Mouse (Mus musculus): ENCODE data around the gene Dleu7. TPM values are rescaled to one million over a fixed set of nuclear protein-coding genes. Genes with fewer than 3 reads are reported as not detected.

The Dleu7 gene
- polyA plus RNA-seq, 1 experiment from 2014 or later, result 0.38 TPM

GRCm38 (mm10) chr14:62227101-62227500 lies 65.7 kb downstream of the Dleu7 start:
- WGBS, result 76% methylated on average over 5 of the region's 5 CpGs
- Histone ChIP-seq H3K9ac (replicated peaks; ENCODE audit: low read depth) (no peak overlapping the region), H3K36me3 (ENCODE audit: insufficient read depth, low read length) (no peaks in the 10 kb centered on the region), H3K4me1 (ENCODE audit: insufficient read depth, low read depth, low read length) (no peaks in the 10 kb centered on the region), H3K4me2 (replicated peaks; ENCODE audit: low read depth, low read length) (no peak overlapping the region), H3K27ac (ENCODE audit: low read length) (no peak overlapping the region), H3K27me3 (replicated peaks; ENCODE audit: insufficient read depth, low read length) (no peaks in the 10 kb centered on the region), H3K4me3 (ENCODE audit: low read depth, low read length) (no peak overlapping the region), H3K9me3 (ENCODE audit: low read length) (no peaks in the 10 kb centered on the region)
- no peak for TF ChIP-seq CTCF (IDR thresholded peaks at IDR 0.05)
- TF ChIP-seq EP300 (IDR thresholded peaks at IDR 0.05), result no peak
- ATAC-seq (no peak), DNase-seq (ENCODE audit: low spot score) (no peak)

DNA sequence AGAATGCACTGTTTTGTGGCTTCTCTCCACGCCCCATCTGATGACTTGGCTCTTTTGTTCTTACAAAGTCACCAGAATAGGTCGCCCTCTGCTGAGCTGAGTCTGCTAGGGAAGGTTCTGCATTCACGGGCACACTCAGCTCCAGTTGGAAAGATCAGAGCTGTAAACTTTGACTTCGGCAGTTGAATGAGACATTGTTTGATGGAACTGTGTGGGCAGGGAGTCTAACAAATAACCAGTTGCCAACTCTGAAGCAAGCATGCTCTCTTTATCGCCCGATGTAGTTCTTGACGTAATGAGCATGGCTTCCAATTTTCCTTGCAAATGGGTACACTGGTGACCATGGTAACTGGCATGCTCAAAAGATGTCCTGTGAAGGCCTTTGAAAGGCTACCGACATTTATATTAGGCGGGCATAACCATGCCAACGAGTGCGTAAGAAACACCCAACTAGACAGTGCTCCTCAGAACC lies 66.2 kb downstream of the Dleu7 start:
- peak; percentile 26 for DNase-seq (ENCODE audit: low spot score)
- ATAC-seq, result peak; percentile 37
- no peak for TF ChIP-seq EP300 (IDR thresholded peaks at IDR 0.05)
- peak; percentile 57 for TF ChIP-seq CTCF (IDR thresholded peaks at IDR 0.05)

More for the DNA sequence above, 66.2 kb downstream of the Dleu7 start:
- Histone ChIP-seq H3K27me3 (replicated peaks; ENCODE audit: insufficient read depth, low read length) (no peaks in the 10 kb centered on the region), H3K36me3 (ENCODE audit: insufficient read depth, low read length) (no peaks in the 10 kb centered on the region), H3K4me2 (replicated peaks; ENCODE audit: low read depth, low read length) (no peak overlapping the region), H3K27ac (ENCODE audit: low read length) (no peak overlapping the region), H3K9me3 (ENCODE audit: low read length) (no peaks in the 10 kb centered on the region), H3K4me1 (ENCODE audit: insufficient read depth, low read depth, low read length) (no peaks in the 10 kb centered on the region), H3K4me3 (ENCODE audit: low read depth, low read length) (no peak overlapping the region), H3K9ac (replicated peaks; ENCODE audit: low read depth) (no peak overlapping the region)
- WGBS, result 68% methylated on average over 11 of the region's 11 CpGs

Other genes with a start within 250 kb of the Dleu7 start
- gene Rnaseh2b, start 458 bp downstream of the Dleu7 start, polyA plus RNA-seq (2015; fragmentation: Nextera tagmentation; extraction: Ambion mirVana), result 27.5 and 27.8 TPM in 2 replicates
- 0.14 and 0.17 TPM in 2 replicates for gene Gucy1b2, start 163.2 kb upstream of the Dleu7 start, polyA plus RNA-seq (2015; fragmentation: Nextera tagmentation; extraction: Ambion mirVana)

Data from lung, postnatal 0 days (tissue).